Mouse (Mus musculus) midbrain, embryonic 15.5 days (tissue): ENCODE results near the gene Gas2. TPM values are rescaled to one million over a fixed set of nuclear protein-coding genes. Genes with fewer than 3 reads are reported as not detected.

Experiments
- ATAC-seq: fragments of 200-750 bp; cut with Nextera tagmentation; replicated peaks from 2 replicates; pipeline ENCODE4 v1.8.0; 2017; ENCODE audit warnings: moderate TSS enrichment
- H3K27ac ChIP-seq: fragments of 300-500 bp; sonication (generic); 2 replicates; pipeline ENCODE4 v1.5.1; 2015; ENCODE audit warnings: mild to moderate bottlenecking, inconsistent platforms
- H3K27me3 ChIP-seq: fragments of 300-500 bp; sonication (generic); replicated peaks from 2 replicates; pipeline ENCODE4 v1.6.1; 2015; ENCODE audit warnings: inconsistent platforms
- H3K36me3 ChIP-seq: fragments of 300-500 bp; sonication (generic); replicated peaks from 2 replicates; pipeline ENCODE4 v1.6.1; 2015; ENCODE audit warnings: inconsistent platforms
- H3K4me1 ChIP-seq: fragments of 300-500 bp; sonication (generic); 2 replicates; pipeline ENCODE4 v1.6.1; 2015; ENCODE audit warnings: inconsistent platforms
- H3K4me2 ChIP-seq: fragments of 300-500 bp; sonication (generic); 2 replicates; pipeline ENCODE4 v1.6.1; 2015; ENCODE audit warnings: inconsistent platforms, mild to moderate bottlenecking, moderate library complexity
- H3K4me3 ChIP-seq: fragments of 300-500 bp; sonication (generic); 2 replicates; pipeline ENCODE4 v1.5.1; 2015; ENCODE audit warnings: mild to moderate bottlenecking, inconsistent platforms
- H3K9ac ChIP-seq: fragments of 300-500 bp; sonication (generic); 2 replicates; pipeline ENCODE4 v1.6.1; 2015; ENCODE audit warnings: mild to moderate bottlenecking, inconsistent platforms
- H3K9me3 ChIP-seq: fragments of 300-500 bp; sonication (generic); 2 replicates; pipeline ENCODE4 v1.6.1; 2016; ENCODE audit warnings: inconsistent platforms
- WGBS: fragments of 180-500 bp; shearing (Covaris S2); methylation state at CpG from one replicate; pipeline ENCODE4 v1.1.7; 2015; ENCODE audit warnings: mixed read lengths; 5-methylcytosine and 5-hydroxymethylcytosine counted together
- polyA plus RNA-seq: library from polyadenylated mRNA; unstranded; fragments of >200 nt; fragmentation: Nextera tagmentation; extraction: Ambion mirVana; gene quantifications from 2 replicates; pipeline ENCODE4 v1.2.1, GENCODE M21; 2015

The Gas2 gene
- polyA plus RNA-seq, 1 experiment from 2014 or later: 17.2 TPM

DNA sequence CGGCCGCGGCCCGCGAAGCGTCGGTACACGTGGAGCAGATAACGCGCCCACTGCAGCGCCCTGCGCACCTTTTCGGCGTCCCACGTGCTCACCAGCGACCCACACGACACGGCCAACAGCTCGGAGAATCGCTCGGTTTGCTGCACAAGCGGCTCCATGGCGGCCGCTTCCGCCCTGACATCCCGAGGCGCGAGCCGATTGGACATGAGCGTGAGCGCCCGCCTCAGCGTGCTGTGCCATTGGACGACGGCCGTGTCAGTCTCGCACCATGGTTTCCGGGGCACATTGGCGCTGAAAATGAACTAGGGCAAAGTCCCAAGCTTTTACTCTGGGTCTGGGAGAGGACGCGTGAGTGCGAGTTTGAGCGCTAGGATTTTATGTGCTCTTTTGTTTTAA, 280 bp downstream of the Gas2 start, which contains the start of gene Fancf:
TSS of gene Fancf (minus strand) at position 171 of the 396 bp plus-strand sequence.
- peak within 1 kb of the TSS; percentile 83 for H3K4me2 ChIP-seq
- under 1% methylated on average over 43 of the region's 43 CpGs for whole genome bisulfite sequencing
- H3K36me3 ChIP-seq: no peaks in the 10 kb centered on the region
- H3K4me3 ChIP-seq: peak within 1 kb of the TSS; percentile 82
- peak; percentile 99 for ATAC-seq
- H3K27me3 ChIP-seq: no peaks in the 10 kb centered on the region
- H3K9ac ChIP-seq: peak within 1 kb of the TSS; percentile 83
- H3K9me3 ChIP-seq: no peaks in the 10 kb centered on the region
- H3K27ac ChIP-seq: peak within 1 kb of the TSS; percentile 100
- H3K4me1 ChIP-seq: peaks cover 40% of the 10 kb centered on the region

DNA sequence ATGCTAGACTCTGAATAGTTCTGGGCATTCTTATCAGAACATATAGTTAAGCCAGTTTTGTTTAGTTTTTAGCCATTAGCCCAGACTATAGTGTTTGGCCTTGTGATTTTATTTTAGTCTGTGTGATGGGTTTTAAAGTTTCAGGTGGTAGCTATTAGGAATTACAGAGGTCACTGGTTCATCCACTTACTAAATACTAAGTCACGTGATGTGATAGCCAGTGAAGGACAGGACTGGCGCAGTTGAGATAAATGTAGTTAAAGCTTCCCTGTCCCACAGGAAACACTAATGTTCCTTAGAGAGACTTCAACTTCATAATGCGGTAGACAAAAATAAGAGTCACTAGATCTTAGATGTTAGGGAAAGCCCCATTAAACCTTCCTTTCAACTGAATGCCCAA, 1.0 kb downstream of the Gas2 start:
- peak overlapping the region; percentile 47; the same call in 1 of the 2 replicates for H3K9ac ChIP-seq
- no peaks in the 10 kb centered on the region for H3K36me3 ChIP-seq
- H3K4me1 ChIP-seq: peaks cover 40% of the 10 kb centered on the region
- no peak overlapping the region for H3K27ac ChIP-seq
- H3K9me3 ChIP-seq: no peaks in the 10 kb centered on the region
- H3K4me3 ChIP-seq: peak overlapping the region; percentile 82
- no peaks in the 10 kb centered on the region for H3K27me3 ChIP-seq
- 83% methylated on average over 3 of the region's 3 CpGs for WGBS
- peak overlapping the region; percentile 83 for H3K4me2 ChIP-seq
- ATAC-seq: no peak

DNA sequence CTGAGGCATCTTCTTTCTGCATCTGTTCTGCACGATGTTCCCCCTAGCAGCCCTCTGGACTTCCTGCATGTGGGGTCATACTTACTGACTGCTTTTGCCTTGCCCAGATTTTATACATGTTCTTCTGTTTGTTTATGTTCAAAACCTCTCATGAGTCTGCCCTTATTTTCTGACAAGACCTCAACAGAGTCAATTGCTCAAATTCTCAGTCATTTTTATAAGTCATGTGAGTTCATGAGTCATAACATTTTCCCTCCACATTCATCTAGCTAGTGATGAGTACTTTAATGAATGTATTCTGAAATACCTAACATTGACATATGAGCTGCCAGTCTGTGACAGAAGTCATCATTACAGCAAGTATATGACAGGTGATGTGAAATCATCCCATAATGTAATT, 3.5 kb downstream of the Gas2 start:
- no peaks in the 10 kb centered on the region for H3K36me3 ChIP-seq
- 67% methylated on average over 1 of the region's 1 CpGs for WGBS
- no peak for ATAC-seq

DNA sequence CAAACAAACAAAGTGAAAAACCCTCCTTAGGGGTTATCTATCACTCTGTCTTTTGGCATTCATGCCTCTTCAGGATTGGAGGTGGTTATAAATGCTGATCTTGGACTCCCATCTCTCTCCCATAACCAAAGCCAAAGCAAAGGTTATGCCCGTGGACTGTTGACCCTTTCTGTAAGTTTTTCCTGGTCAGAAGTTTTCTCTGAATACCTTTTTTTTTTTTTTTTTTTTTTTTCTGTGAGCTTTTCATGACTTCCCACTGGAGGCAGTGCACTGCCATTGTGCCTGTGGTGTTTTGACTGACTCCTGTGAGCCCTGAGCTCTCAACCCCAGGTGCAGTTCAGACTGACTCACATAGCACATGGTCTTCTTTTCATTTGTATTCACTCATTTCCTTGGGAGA, 6.2 kb downstream of the Gas2 start:
- 90% methylated on average over 1 of the region's 1 CpGs for WGBS

More for the DNA sequence above, 3.5 kb downstream of the Gas2 start:
- Histone ChIP-seq H3K9me3 (no peaks in the 10 kb centered on the region), H3K9ac (no peak overlapping the region), H3K4me2 (no peak overlapping the region), H3K27ac (no peak overlapping the region), H3K27me3 (no peaks in the 10 kb centered on the region), H3K4me3 (no peak overlapping the region), H3K4me1 (peaks cover 31% of the 10 kb centered on the region)

DNA sequence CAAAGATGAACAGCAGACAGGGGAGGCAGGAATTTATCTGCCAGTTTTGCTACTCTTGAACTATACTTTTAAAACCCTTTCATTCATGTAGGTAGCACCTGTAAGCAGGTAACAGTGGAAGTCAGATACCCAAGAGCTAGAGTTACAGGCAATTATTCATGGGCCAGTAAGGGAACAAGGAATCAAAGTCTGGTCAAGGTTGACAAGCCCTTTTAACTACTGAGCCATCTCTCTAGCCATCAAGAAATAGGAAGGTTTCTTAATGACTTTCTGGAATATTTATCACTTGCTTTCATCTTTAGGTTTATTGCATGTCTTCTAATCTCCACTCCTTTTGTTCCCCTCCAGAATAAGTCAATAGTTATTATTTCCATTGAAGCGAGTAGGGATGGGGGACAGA, 10.2 kb downstream of the Gas2 start:
- 73% methylated on average over 1 of the region's 1 CpGs for WGBS

More for the DNA sequence above, 6.2 kb downstream of the Gas2 start:
- no peaks in the 10 kb centered on the region for H3K36me3 ChIP-seq
- H3K9ac ChIP-seq: no peak overlapping the region
- no peak for ATAC-seq
- no peak overlapping the region for H3K4me3 ChIP-seq
- no peak overlapping the region for H3K4me2 ChIP-seq
- no peaks in the 10 kb centered on the region for H3K27me3 ChIP-seq
- peaks cover 13% of the 10 kb centered on the region for H3K4me1 ChIP-seq
- no peaks in the 10 kb centered on the region for H3K9me3 ChIP-seq
- no peak overlapping the region for H3K27ac ChIP-seq

DNA sequence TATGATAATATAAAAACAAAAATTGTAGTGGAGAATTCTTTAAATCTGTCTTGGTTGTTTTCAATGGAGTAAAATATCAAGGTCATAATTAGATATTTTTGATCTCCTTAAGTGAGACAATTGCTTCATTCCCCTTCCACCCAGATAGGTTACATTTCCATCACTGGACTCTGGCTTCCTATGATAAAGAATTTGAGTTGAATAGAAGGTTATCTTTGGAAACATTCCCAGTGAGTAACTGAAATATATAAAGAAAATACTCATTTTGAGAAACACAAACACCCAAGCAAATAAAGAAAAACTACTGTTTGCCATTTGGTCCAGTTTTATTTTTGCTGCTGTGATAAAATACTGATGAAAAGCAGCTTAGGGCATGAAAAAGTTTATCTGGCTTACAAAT, 10.8 kb downstream of the Gas2 start:
- Histone ChIP-seq H3K4me2 (no peak overlapping the region), H3K36me3 (no peaks in the 10 kb centered on the region), H3K27me3 (no peaks in the 10 kb centered on the region), H3K4me1 (no peaks in the 10 kb centered on the region), H3K27ac (no peak overlapping the region), H3K9ac (no peak overlapping the region), H3K4me3 (no peak overlapping the region), H3K9me3 (no peaks in the 10 kb centered on the region)
- ATAC-seq: no peak

More for the DNA sequence above, 10.2 kb downstream of the Gas2 start:
- no peaks in the 10 kb centered on the region for H3K27me3 ChIP-seq
- no peaks in the 10 kb centered on the region for H3K36me3 ChIP-seq
- no peaks in the 10 kb centered on the region for H3K9me3 ChIP-seq
- no peak overlapping the region for H3K9ac ChIP-seq
- H3K27ac ChIP-seq: no peak overlapping the region
- H3K4me3 ChIP-seq: no peak overlapping the region
- H3K4me1 ChIP-seq: no peaks in the 10 kb centered on the region
- ATAC-seq: no peak
- H3K4me2 ChIP-seq: no peak overlapping the region

DNA sequence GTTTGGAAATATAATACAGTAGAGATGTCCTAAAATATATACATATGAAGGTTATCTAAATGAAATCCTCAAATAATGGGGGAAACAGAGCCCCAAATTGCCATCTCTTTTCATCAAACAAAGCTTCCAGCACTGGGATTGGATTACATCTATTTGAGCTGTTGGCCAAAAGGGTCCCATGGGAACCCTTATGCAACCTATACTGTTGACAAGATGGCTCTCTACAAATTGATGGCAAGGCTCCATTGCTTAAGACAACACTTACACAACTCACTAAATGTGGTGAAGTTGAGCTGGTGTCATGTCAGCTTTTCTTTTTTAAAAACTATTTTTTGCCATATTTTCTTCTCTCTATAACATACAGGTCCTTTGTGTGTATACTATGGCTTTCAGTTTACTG, 14.5 kb downstream of the Gas2 start:
- no peaks in the 10 kb centered on the region for H3K9me3 ChIP-seq
- peaks cover 14% of the 10 kb centered on the region for H3K4me1 ChIP-seq
- no peak overlapping the region for H3K4me3 ChIP-seq
- no peak overlapping the region for H3K9ac ChIP-seq
- H3K27ac ChIP-seq: no peak overlapping the region
- no peak for ATAC-seq
- no peak overlapping the region for H3K4me2 ChIP-seq
- no peaks in the 10 kb centered on the region for H3K27me3 ChIP-seq
- H3K36me3 ChIP-seq: no peaks in the 10 kb centered on the region

DNA sequence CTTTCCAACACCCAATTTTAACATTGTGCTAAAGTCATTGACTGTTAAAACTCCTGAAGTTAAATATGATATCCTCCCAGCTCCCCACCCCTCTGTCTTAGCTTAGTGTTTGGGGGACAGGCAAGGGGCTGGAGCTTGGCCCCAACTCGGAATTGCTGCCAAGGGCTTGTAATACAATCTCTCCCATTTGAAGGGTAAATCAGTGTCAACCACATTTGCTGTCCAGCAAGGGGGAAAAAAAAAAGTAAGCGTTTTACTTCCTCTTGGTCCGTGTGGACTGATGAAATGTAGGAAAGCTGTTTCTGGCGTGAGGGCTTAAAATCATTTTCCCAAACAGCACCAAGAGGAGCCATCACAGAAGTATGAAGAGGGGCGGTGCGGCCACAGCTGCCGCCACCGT, 16.9 kb downstream of the Gas2 start:
- peak; percentile 21; the same call in 1 of the 2 replicates for ATAC-seq

DNA sequence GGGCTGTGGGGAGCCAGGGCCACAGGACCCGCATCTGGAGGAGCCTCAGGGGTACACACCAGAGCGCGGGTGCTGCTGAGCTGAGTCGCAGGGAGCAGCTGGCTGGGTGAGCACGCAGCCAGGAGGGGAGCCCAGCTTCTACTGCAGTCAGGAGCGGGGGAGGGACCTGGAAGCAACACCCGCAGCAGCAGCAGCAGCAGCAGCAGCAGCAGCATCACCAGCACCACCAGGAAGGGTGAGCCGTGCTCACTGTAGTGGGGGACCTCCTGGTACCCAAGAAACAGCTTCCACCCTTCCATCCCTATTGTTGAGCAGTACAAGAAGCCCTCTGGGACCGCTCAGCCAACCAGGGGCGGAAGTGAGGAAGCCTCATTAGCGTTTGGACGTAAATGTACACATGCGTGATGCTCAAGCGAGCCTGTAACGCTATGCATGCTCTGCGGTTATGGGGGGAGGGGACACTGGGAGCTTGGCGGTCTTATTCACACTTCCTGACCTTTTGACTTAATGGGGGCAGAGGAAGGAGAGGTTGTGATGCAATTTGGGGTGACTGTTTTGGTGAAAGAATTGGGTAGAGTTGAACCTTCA, 17.4 kb downstream of the Gas2 start:
- WGBS: 0% methylated on average over 17 of the region's 17 CpGs
- H3K4me3 ChIP-seq: peak overlapping the region; percentile 66
- H3K4me2 ChIP-seq: peak overlapping the region; percentile 89
- peak overlapping the region; percentile 88 for H3K27ac ChIP-seq
- H3K4me1 ChIP-seq: peaks cover 14% of the 10 kb centered on the region
- no peaks in the 10 kb centered on the region for H3K27me3 ChIP-seq
- H3K9ac ChIP-seq: peak overlapping the region; percentile 83
- no peaks in the 10 kb centered on the region for H3K9me3 ChIP-seq
- no peaks in the 10 kb centered on the region for H3K36me3 ChIP-seq
- ATAC-seq: peak; percentile 99

More for the DNA sequence above, 16.9 kb downstream of the Gas2 start:
- Histone ChIP-seq H3K36me3 (no peaks in the 10 kb centered on the region), H3K4me3 (peak overlapping the region; percentile 66), H3K4me1 (peaks cover 14% of the 10 kb centered on the region), H3K9ac (peak overlapping the region; percentile 83), H3K27me3 (no peaks in the 10 kb centered on the region), H3K27ac (peak overlapping the region; percentile 88), H3K9me3 (no peaks in the 10 kb centered on the region), H3K4me2 (peak overlapping the region; percentile 89)
- 4% methylated on average over 8 of the region's 8 CpGs for WGBS

DNA sequence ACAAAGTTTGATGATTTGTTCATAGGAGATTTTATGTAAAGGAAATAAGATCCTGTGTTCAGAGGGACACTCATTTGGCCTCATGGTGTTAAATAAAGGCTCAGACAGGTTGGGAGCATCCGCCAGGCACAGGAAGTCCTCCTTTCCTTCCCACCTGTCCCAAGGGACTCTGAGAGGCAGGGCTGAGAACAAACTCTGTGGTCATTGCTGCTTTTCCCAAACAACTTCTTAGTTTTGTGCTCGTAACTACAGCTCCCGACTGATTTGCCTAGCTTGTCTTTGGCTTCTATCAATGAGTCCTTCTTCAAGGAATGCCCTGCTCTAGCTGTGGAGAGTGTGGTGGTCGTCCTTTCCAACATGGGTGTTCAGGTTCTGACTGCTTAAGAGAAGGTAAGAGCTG, 18.3 kb downstream of the Gas2 start:
- 88% methylated on average over 4 of the region's 4 CpGs for WGBS
- no peak for ATAC-seq
- H3K4me1 ChIP-seq: peaks cover 14% of the 10 kb centered on the region
- H3K4me3 ChIP-seq: no peak overlapping the region
- no peak overlapping the region for H3K27ac ChIP-seq
- H3K4me2 ChIP-seq: no peak overlapping the region
- H3K36me3 ChIP-seq: no peaks in the 10 kb centered on the region
- no peaks in the 10 kb centered on the region for H3K27me3 ChIP-seq
- no peaks in the 10 kb centered on the region for H3K9me3 ChIP-seq
- H3K9ac ChIP-seq: no peak overlapping the region

DNA sequence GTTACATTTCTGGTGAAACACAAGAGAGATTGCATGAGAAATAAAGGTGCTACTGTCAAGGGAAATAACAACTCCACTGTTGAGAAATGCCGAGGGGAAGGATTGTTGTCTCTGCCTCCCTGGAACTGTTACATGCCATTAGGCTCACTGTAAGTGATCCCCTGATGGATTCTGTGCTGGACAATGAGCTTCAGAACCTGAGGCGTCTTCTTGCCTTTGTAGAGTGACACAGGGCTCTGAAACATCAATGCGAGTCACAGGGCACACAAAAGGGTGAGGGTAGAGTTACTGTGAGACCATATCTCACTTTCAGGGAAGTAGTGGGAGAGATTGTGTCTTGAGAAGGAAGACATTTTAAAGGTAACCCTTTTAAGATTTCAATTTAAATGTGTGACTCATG, 23.5 kb downstream of the Gas2 start:
- no peak for ATAC-seq
- Histone ChIP-seq H3K27me3 (no peaks in the 10 kb centered on the region), H3K4me2 (no peak overlapping the region), H3K9ac (no peak overlapping the region), H3K9me3 (no peaks in the 10 kb centered on the region), H3K4me1 (peaks cover under 1% of the 10 kb centered on the region; the same call in 1 of the 2 replicates), H3K4me3 (no peak overlapping the region), H3K36me3 (no peaks in the 10 kb centered on the region), H3K27ac (no peak overlapping the region)
- 55% methylated on average over 3 of the region's 3 CpGs for WGBS

DNA sequence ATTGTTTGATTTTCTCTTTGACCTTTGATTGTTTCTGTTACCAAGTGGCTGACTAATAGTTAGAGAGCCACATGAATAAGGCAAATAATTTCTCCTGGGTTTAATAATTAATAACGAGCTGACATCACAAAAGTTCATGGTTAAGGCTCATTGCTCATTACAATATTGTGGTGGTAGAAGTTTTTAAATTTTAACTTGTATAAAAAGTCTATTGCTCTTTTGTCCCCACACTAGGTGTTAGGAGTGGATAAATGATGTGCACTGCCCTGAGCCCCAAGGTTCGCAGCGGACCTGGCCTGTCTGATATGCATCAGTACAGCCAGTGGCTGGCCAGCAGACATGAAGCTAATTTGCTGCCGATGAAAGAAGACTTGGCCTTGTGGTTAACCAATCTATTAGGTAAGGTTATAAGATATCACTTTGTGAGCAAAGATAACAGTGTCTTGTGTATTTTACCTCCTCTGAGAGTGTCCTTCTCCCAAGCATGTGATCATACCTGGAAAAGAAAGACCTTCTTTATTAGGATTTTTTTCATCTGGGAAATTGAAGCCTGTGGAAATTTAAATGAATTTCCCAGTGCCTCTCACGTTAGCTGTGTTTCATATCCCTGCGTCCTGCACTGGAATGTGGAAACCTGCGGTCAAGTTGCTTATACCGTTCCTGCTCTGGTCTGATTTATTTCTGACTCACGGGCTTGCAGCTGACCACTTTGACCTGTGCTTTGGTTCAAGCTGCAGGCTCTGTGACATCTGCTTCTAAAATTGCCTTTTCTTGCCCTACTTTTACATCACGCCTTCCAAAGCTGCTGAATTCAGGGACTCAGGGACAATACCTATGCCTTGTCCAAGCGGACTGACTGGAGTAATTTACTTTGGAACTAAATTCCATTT, 26.1 kb downstream of the Gas2 start:
- ATAC-seq: no peak
- Histone ChIP-seq H3K36me3 (no peaks in the 10 kb centered on the region), H3K9ac (no peak overlapping the region), H3K27me3 (no peaks in the 10 kb centered on the region), H3K9me3 (no peaks in the 10 kb centered on the region), H3K4me2 (no peak overlapping the region), H3K4me1 (no peaks in the 10 kb centered on the region), H3K4me3 (no peak overlapping the region), H3K27ac (no peak overlapping the region)
- WGBS: 88% methylated on average over 11 of the region's 11 CpGs
